Mouse (Mus musculus) limb, embryonic 13.5 days (tissue): ENCODE measurements around the gene Atp8a2. TPM values are rescaled to one million over a fixed set of nuclear protein-coding genes. Genes with fewer than 3 reads are reported as not detected.
"Not testable (repeated sequence)": the region's sequence is repeated elsewhere in the genome, so short reads cannot be mapped to it uniquely, and the experiment has no call there.

ENCODE experiments used
- ATAC-seq: fragments of 200-750 bp; cut with Nextera tagmentation; 2 replicates; pipeline ENCODE4 v1.8.0; 2017; ENCODE audit warnings: low read depth, moderate number of reproducible peaks, moderate TSS enrichment; ENCODE audit not compliant: low FRiP score
- H3K27ac ChIP-seq: fragments of 300-500 bp; sonication (generic); 2 replicates; pipeline ENCODE4 v1.5.1; 2015; ENCODE audit warnings: inconsistent platforms, mild to moderate bottlenecking, moderate library complexity
- H3K27me3 ChIP-seq: fragments of 300-500 bp; sonication (generic); 2 replicates; pipeline ENCODE4 v1.6.1; 2015; ENCODE audit warnings: mild to moderate bottlenecking, inconsistent platforms
- H3K36me3 ChIP-seq: fragments of 300-500 bp; sonication (generic); 2 replicates; pipeline ENCODE4 v1.6.1; 2015; ENCODE audit warnings: inconsistent platforms, mild to moderate bottlenecking, moderate library complexity
- H3K4me1 ChIP-seq: fragments of 300-500 bp; sonication (generic); 2 replicates; pipeline ENCODE4 v1.6.1; 2015; ENCODE audit warnings: inconsistent platforms
- H3K4me2 ChIP-seq: fragments of 300-500 bp; sonication (generic); replicated peaks from 2 replicates; pipeline ENCODE4 v1.6.1; 2015; ENCODE audit warnings: inconsistent platforms, mild to moderate bottlenecking, moderate library complexity
- H3K4me3 ChIP-seq: fragments of 300-500 bp; sonication (generic); 2 replicates; pipeline ENCODE4 v1.5.1; 2015; ENCODE audit warnings: moderate library complexity, mild to moderate bottlenecking, inconsistent platforms
- H3K9ac ChIP-seq: fragments of 300-500 bp; sonication (generic); 2 replicates; pipeline ENCODE4 v1.6.1; 2015; ENCODE audit warnings: mild to moderate bottlenecking, inconsistent platforms
- H3K9me3 ChIP-seq: fragments of 300-500 bp; sonication (generic); 2 replicates; pipeline ENCODE4 v1.6.1; 2016; ENCODE audit warnings: inconsistent platforms
- WGBS: fragments of 180-500 bp; shearing (Covaris S2); methylation state at CpG from one replicate; pipeline ENCODE4 v1.1.7; 2015; 5-methylcytosine and 5-hydroxymethylcytosine counted together
- polyA plus RNA-seq: library from polyadenylated mRNA; unstranded; fragments of >200 nt; fragmentation: Nextera tagmentation; extraction: Ambion mirVana; gene quantifications from 2 replicates; pipeline ENCODE4 v1.2.1, GENCODE M21; 2015

The Atp8a2 gene
- polyA plus RNA-seq, 1 experiment from 2014 or later: 3.2 TPM

GRCm38 (mm10) chr14:59827409-59827808 lies 369.6 kb downstream of the Atp8a2 start:
- Histone ChIP-seq H3K27me3 (peaks cover 13% of the 10 kb centered on the region; the same call in 1 of the 2 replicates), H3K9ac (no peak overlapping the region), H3K36me3 (no peaks in the 10 kb centered on the region), H3K9me3 (no peaks in the 10 kb centered on the region), H3K27ac (0 out of 2 replicates have a peak overlapping the region, but pooled peaks have one; percentile 29), H3K4me1 (peaks cover 30% of the 10 kb centered on the region), H3K4me2 (no peak overlapping the region), H3K4me3 (no peak overlapping the region)
- 17% methylated on average over 5 of the region's 5 CpGs for WGBS
- peak; percentile 75; the same call in 1 of the 2 replicates for ATAC-seq

GRCm38 (mm10) chr14:59820115-59820419 lies 376.9 kb downstream of the Atp8a2 start:
- H3K36me3 ChIP-seq: no peaks in the 10 kb centered on the region
- no peak for ATAC-seq
- H3K27me3 ChIP-seq: peaks cover 14% of the 10 kb centered on the region
- no peak overlapping the region for H3K27ac ChIP-seq
- no peak overlapping the region for H3K4me2 ChIP-seq
- no peak overlapping the region for H3K4me3 ChIP-seq
- no peak overlapping the region for H3K9ac ChIP-seq
- peaks cover 6% of the 10 kb centered on the region for H3K9me3 ChIP-seq
- WGBS: 65% methylated on average over 3 of the region's 3 CpGs
- H3K4me1 ChIP-seq: peaks cover 20% of the 10 kb centered on the region

GRCm38 (mm10) chr14:59819215-59820114 lies 377.5 kb downstream of the Atp8a2 start:
- Histone ChIP-seq H3K4me3 (no peak overlapping the region), H3K4me2 (no peak overlapping the region), H3K27ac (no peak overlapping the region), H3K27me3 (peaks cover 14% of the 10 kb centered on the region), H3K9ac (no peak overlapping the region), H3K4me1 (peaks cover 26% of the 10 kb centered on the region), H3K36me3 (no peaks in the 10 kb centered on the region), H3K9me3 (peaks cover 6% of the 10 kb centered on the region)
- WGBS: 49% methylated on average over 5 of the region's 5 CpGs
- ATAC-seq: no peak

GRCm38 (mm10) chr14:59810316-59810715 lies 386.7 kb downstream of the Atp8a2 start:
- 65% methylated on average over 2 of the region's 2 CpGs for WGBS
- not testable (repeated sequence) for H3K4me3 ChIP-seq, H3K27me3 ChIP-seq, H3K36me3 ChIP-seq, H3K4me2 ChIP-seq, H3K9me3 ChIP-seq, ATAC-seq, H3K9ac ChIP-seq
- Histone ChIP-seq H3K27ac (peak overlapping the region; percentile 6; the same call in 1 of the 2 replicates), H3K4me1 (peaks cover 53% of the 10 kb centered on the region)

GRCm38 (mm10) chr14:59809790-59810189 lies 387.2 kb downstream of the Atp8a2 start:
- 16% methylated on average over 4 of the region's 4 CpGs for WGBS

GRCm38 (mm10) chr14:59807528-59808300 lies 389.3 kb downstream of the Atp8a2 start:
- no peak for ATAC-seq
- no peak overlapping the region for H3K4me2 ChIP-seq
- H3K9me3 ChIP-seq: peaks cover 7% of the 10 kb centered on the region; the same call in 1 of the 2 replicates
- no peaks in the 10 kb centered on the region for H3K27me3 ChIP-seq
- H3K27ac ChIP-seq: peak overlapping the region; percentile 48; the same call in 1 of the 2 replicates
- peaks cover 43% of the 10 kb centered on the region for H3K4me1 ChIP-seq
- no peak overlapping the region for H3K9ac ChIP-seq
- H3K36me3 ChIP-seq: no peaks in the 10 kb centered on the region
- no peak overlapping the region for H3K4me3 ChIP-seq
- 63% methylated on average over 7 of the region's 7 CpGs for WGBS

More at GRCm38 (mm10) chr14:59809790-59810189, 387.2 kb downstream of the Atp8a2 start:
- Histone ChIP-seq H3K27me3 (no peaks in the 10 kb centered on the region), H3K4me2 (no peak overlapping the region), H3K4me1 (peaks cover 49% of the 10 kb centered on the region), H3K36me3 (no peaks in the 10 kb centered on the region), H3K27ac (no peak overlapping the region), H3K9ac (no peak overlapping the region), H3K4me3 (no peak overlapping the region), H3K9me3 (no peaks in the 10 kb centered on the region)
- ATAC-seq: peak; percentile 72

- no peak overlapping the region for H3K9ac ChIP-seq
- 7% methylated on average over 4 of the region's 4 CpGs for WGBS
- H3K4me1 ChIP-seq: peaks cover 46% of the 10 kb centered on the region
- no peak overlapping the region for H3K4me3 ChIP-seq
- peak; percentile 70 for ATAC-seq
- no peaks in the 10 kb centered on the region for H3K27me3 ChIP-seq
- peak overlapping the region; percentile 37 for H3K4me2 ChIP-seq
- H3K36me3 ChIP-seq: no peaks in the 10 kb centered on the region
- H3K9me3 ChIP-seq: peaks cover 7% of the 10 kb centered on the region; the same call in 1 of the 2 replicates
- peak overlapping the region; percentile 80 for H3K27ac ChIP-seq
Observed at GRCm38 (mm10) chr14:59806910-59807309, 390.1 kb downstream of the Atp8a2 start.

- Histone ChIP-seq H3K4me1 (peaks cover 47% of the 10 kb centered on the region), H3K9me3 (peaks cover 7% of the 10 kb centered on the region; the same call in 1 of the 2 replicates), H3K27me3 (no peaks in the 10 kb centered on the region), H3K4me2 (peak overlapping the region; percentile 37; the same call in 1 of the 2 replicates), H3K9ac (no peak overlapping the region), H3K27ac (no peak overlapping the region), H3K36me3 (no peaks in the 10 kb centered on the region), H3K4me3 (no peak overlapping the region)
- no peak; the same call in 1 of the 2 replicates for ATAC-seq
- WGBS: 16% methylated on average over 4 of the region's 4 CpGs
Observed at GRCm38 (mm10) chr14:59806159-59806558, 390.8 kb downstream of the Atp8a2 start.

GRCm38 (mm10) chr14:59805683-59806082 lies 391.3 kb downstream of the Atp8a2 start:
- Histone ChIP-seq H3K27ac (no peak overlapping the region), H3K4me1 (peaks cover 47% of the 10 kb centered on the region), H3K9ac (no peak overlapping the region), H3K9me3 (peaks cover 7% of the 10 kb centered on the region; the same call in 1 of the 2 replicates), H3K4me3 (no peak overlapping the region), H3K27me3 (0 out of 2 replicates have a peak, but pooled peaks cover under 1% of the 10 kb centered on the region), H3K36me3 (no peaks in the 10 kb centered on the region), H3K4me2 (no peak overlapping the region)
- no peak for ATAC-seq
- 26% methylated on average over 7 of the region's 7 CpGs for WGBS

- Histone ChIP-seq H3K9ac (no peak overlapping the region), H3K27ac (no peak overlapping the region), H3K4me1 (peaks cover 22% of the 10 kb centered on the region), H3K4me3 (no peak overlapping the region), H3K27me3 (0 out of 2 replicates have a peak, but pooled peaks cover 5% of the 10 kb centered on the region), H3K9me3 (peaks cover 7% of the 10 kb centered on the region; the same call in 1 of the 2 replicates), H3K36me3 (no peaks in the 10 kb centered on the region), H3K4me2 (no peak overlapping the region)
- 0 out of 2 replicates have a peak, but pooled peaks have one; percentile 22 for ATAC-seq
- 42% methylated on average over 8 of the region's 8 CpGs for WGBS
Observed at GRCm38 (mm10) chr14:59801961-59802599, 394.9 kb downstream of the Atp8a2 start.

GRCm38 (mm10) chr14:59799511-59799910 lies 397.5 kb downstream of the Atp8a2 start:
- peaks cover 7% of the 10 kb centered on the region; the same call in 1 of the 2 replicates for H3K9me3 ChIP-seq
- H3K4me1 ChIP-seq: peaks cover 19% of the 10 kb centered on the region
- H3K4me2 ChIP-seq: no peak overlapping the region
- no peak overlapping the region for H3K27ac ChIP-seq
- H3K27me3 ChIP-seq: peaks cover 13% of the 10 kb centered on the region
- 77% methylated on average over 3 of the region's 3 CpGs for WGBS
- no peak for ATAC-seq
- no peak overlapping the region for H3K4me3 ChIP-seq
- no peak overlapping the region for H3K9ac ChIP-seq
- no peaks in the 10 kb centered on the region for H3K36me3 ChIP-seq
